Mouse (Mus musculus) neural tube, embryonic 15.5 days (tissue): ENCODE measurements at regions not wholly inside any gene's neighbourhood (a gene's known extent, or its start where the extent isn't known, plus 50 kb on each side); places are given as distances from the start of the nearest gene placed in this dataset.
"Not testable (repeated sequence)": the region's sequence is repeated elsewhere in the genome, so short reads cannot be mapped to it uniquely, and the experiment has no call there.

Source experiments
- ATAC-seq: fragments of 200-750 bp; cut with Nextera tagmentation; 2 replicates; pipeline ENCODE4 v1.8.0; 2017; ENCODE audit warnings: mild to moderate bottlenecking, moderate TSS enrichment, moderate library complexity; ENCODE audit not compliant: low FRiP score
- H3K27ac ChIP-seq: fragments of 300-500 bp; sonication (generic); replicated peaks from 2 replicates; pipeline ENCODE4 v1.5.1; 2015; ENCODE audit warnings: mild to moderate bottlenecking, inconsistent platforms
- H3K27me3 ChIP-seq: fragments of 300-500 bp; sonication (generic); replicated peaks from 2 replicates; pipeline ENCODE4 v1.6.1; 2015; ENCODE audit warnings: inconsistent platforms
- H3K36me3 ChIP-seq: fragments of 300-500 bp; sonication (generic); 2 replicates; pipeline ENCODE4 v1.6.1; 2015; ENCODE audit warnings: inconsistent platforms
- H3K4me1 ChIP-seq: fragments of 300-500 bp; sonication (generic); 2 replicates; pipeline ENCODE4 v1.6.1; 2015; ENCODE audit warnings: inconsistent platforms
- H3K4me2 ChIP-seq: fragments of 300-500 bp; sonication (generic); 2 replicates; pipeline ENCODE4 v1.6.1; 2015; ENCODE audit warnings: inconsistent platforms, mild to moderate bottlenecking, moderate library complexity
- H3K4me3 ChIP-seq: fragments of 300-500 bp; sonication (generic); replicated peaks from 2 replicates; pipeline ENCODE4 v1.5.1; 2015; ENCODE audit warnings: mild to moderate bottlenecking, inconsistent platforms
- H3K9ac ChIP-seq: fragments of 300-500 bp; sonication (generic); replicated peaks from 2 replicates; pipeline ENCODE4 v1.6.1; 2015; ENCODE audit warnings: mild to moderate bottlenecking, inconsistent platforms
- H3K9me3 ChIP-seq: fragments of 300-500 bp; sonication (generic); replicated peaks from 2 replicates; pipeline ENCODE4 v1.6.1; 2016; ENCODE audit warnings: inconsistent platforms
- WGBS: fragments of 180-500 bp; shearing (Covaris S2); methylation state at CpG from one replicate; pipeline ENCODE4 v1.1.7; 2015; ENCODE audit warnings: mixed read lengths; 5-methylcytosine and 5-hydroxymethylcytosine counted together

- not testable (repeated sequence) for ATAC-seq, H3K4me3 ChIP-seq, H3K4me2 ChIP-seq, H3K9me3 ChIP-seq, H3K4me1 ChIP-seq, H3K27me3 ChIP-seq, H3K27ac ChIP-seq, H3K36me3 ChIP-seq, H3K9ac ChIP-seq
- 82% methylated on average over 1 of the region's 1 CpGs for WGBS
Observed at GRCm38 (mm10) chr14:15140871-15141270, 297.9 kb downstream of the Lrrc3b start.

GRCm38 (mm10) chr14:15142839-15143238 lies 295.9 kb downstream of the Lrrc3b start:
- Histone ChIP-seq H3K9ac (no peak overlapping the region), H3K9me3 (no peaks in the 10 kb centered on the region), H3K4me1 (no peaks in the 10 kb centered on the region), H3K27me3 (no peaks in the 10 kb centered on the region), H3K36me3 (no peaks in the 10 kb centered on the region), H3K4me3 (no peak overlapping the region), H3K27ac (no peak overlapping the region), H3K4me2 (no peak overlapping the region)
- 93% methylated on average over 1 of the region's 1 CpGs for whole genome bisulfite sequencing
- ATAC-seq, result no peak

- no peaks in the 10 kb centered on the region for H3K9me3 ChIP-seq
- no peaks in the 10 kb centered on the region for H3K4me1 ChIP-seq
- H3K27ac ChIP-seq, result no peak overlapping the region
- no peak for ATAC-seq
- H3K27me3 ChIP-seq, result no peaks in the 10 kb centered on the region
- no peak overlapping the region for H3K9ac ChIP-seq
- WGBS, result 100% methylated on average over 1 of the region's 1 CpGs
- no peaks in the 10 kb centered on the region for H3K36me3 ChIP-seq
- H3K4me2 ChIP-seq, result no peak overlapping the region
- H3K4me3 ChIP-seq, result no peak overlapping the region
Observed at GRCm38 (mm10) chr14:15148516-15148915, 290.3 kb downstream of the Lrrc3b start.
